Mouse (Mus musculus): ENCODE results near the gene Rnf43. TPM values are rescaled to one million over a fixed set of nuclear protein-coding genes. Genes with fewer than 3 reads are reported as not detected.

Gene Rnf43
- polyA plus RNA-seq, 1 experiment = not detected

GRCm38 (mm10) chr11:87678545-87678944, 16.0 kb downstream of the Rnf43 start:
- TF ChIP-seq MYOD1 (IDR thresholded peaks at IDR 0.05; ENCODE audit: control insufficient read depth, insufficient read length, low read depth) (no peak), CTCF (IDR thresholded peaks at IDR 0.05; ENCODE audit: control insufficient read depth, insufficient read depth, insufficient read length) (no peak), CEBPB (IDR thresholded peaks at IDR 0.05; ENCODE audit: low read depth) (no peak), MYOG (IDR thresholded peaks at IDR 0.05; ENCODE audit: control insufficient read depth, extremely low read depth, insufficient read length) (no peak), MAX (IDR thresholded peaks at IDR 0.05) (no peak), FOSL1 (IDR thresholded peaks at IDR 0.05; ENCODE audit: insufficient read depth, low read length, poor library complexity, severe bottlenecking) (no peak)
- Histone ChIP-seq H3K27me3 (ENCODE audit: control insufficient read depth, insufficient read depth, insufficient read length) (peaks cover 55% of the 10 kb centered on the region), H3ac (ENCODE audit: control insufficient read depth, insufficient read length, low read depth) (no peak overlapping the region), H3K4me3 (ENCODE audit: insufficient read depth, poor library complexity, severe bottlenecking) (no peak overlapping the region), H3K36me3 (ENCODE audit: control insufficient read depth, insufficient read depth) (no peaks in the 10 kb centered on the region), H3K79me3 (ENCODE audit: low read depth) (no peaks in the 10 kb centered on the region), H3K79me2 (ENCODE audit: control insufficient read depth, insufficient read depth) (no peaks in the 10 kb centered on the region)

GRCm38 (mm10) chr11:87678976-87679375, 16.5 kb downstream of the Rnf43 start:
- TF ChIP-seq CEBPB (IDR thresholded peaks at IDR 0.05; ENCODE audit: low read depth) (no peak), CTCF (IDR thresholded peaks at IDR 0.05; ENCODE audit: control insufficient read depth, insufficient read depth, insufficient read length) (no peak)
- Histone ChIP-seq H3K36me3 (ENCODE audit: control insufficient read depth, insufficient read depth) (no peaks in the 10 kb centered on the region), H3K27me3 (ENCODE audit: control insufficient read depth, insufficient read depth, insufficient read length) (peaks cover 55% of the 10 kb centered on the region), H3K79me2 (ENCODE audit: control insufficient read depth, insufficient read depth) (no peaks in the 10 kb centered on the region), H3ac (ENCODE audit: control insufficient read depth, insufficient read length, low read depth) (no peak overlapping the region), H3K4me3 (ENCODE audit: insufficient read depth, poor library complexity, severe bottlenecking) (no peak overlapping the region), H3K79me3 (ENCODE audit: low read depth) (no peaks in the 10 kb centered on the region)

GRCm38 (mm10) chr11:87680786-87681185, 18.3 kb downstream of the Rnf43 start:
- Histone ChIP-seq H3K27me3 (ENCODE audit: control insufficient read depth, insufficient read depth, insufficient read length) (peaks cover 49% of the 10 kb centered on the region), H3ac (ENCODE audit: control insufficient read depth, insufficient read length, low read depth) (no peak overlapping the region), H3K36me3 (ENCODE audit: control insufficient read depth, insufficient read depth) (no peaks in the 10 kb centered on the region), H3K4me3 (ENCODE audit: insufficient read depth, poor library complexity, severe bottlenecking) (no peak overlapping the region), H3K79me2 (ENCODE audit: control insufficient read depth, insufficient read depth) (no peaks in the 10 kb centered on the region), H3K79me3 (ENCODE audit: low read depth) (no peaks in the 10 kb centered on the region)
- TF ChIP-seq MAX (IDR thresholded peaks at IDR 0.05) = no peak
- TF ChIP-seq CTCF (IDR thresholded peaks at IDR 0.05; ENCODE audit: control insufficient read depth, insufficient read depth, insufficient read length) = no peak
- TF ChIP-seq FOSL1 (IDR thresholded peaks at IDR 0.05; ENCODE audit: insufficient read depth, low read length, poor library complexity, severe bottlenecking) = no peak
- no peak for TF ChIP-seq CEBPB (IDR thresholded peaks at IDR 0.05; ENCODE audit: low read depth)
- TF ChIP-seq MYOG (IDR thresholded peaks at IDR 0.05; ENCODE audit: control insufficient read depth, extremely low read depth, insufficient read length) = no peak
- TF ChIP-seq USF1 (IDR thresholded peaks at IDR 0.05; ENCODE audit: low read depth) = no peak
- no peak for TF ChIP-seq MYOD1 (IDR thresholded peaks at IDR 0.05; ENCODE audit: control insufficient read depth, insufficient read length, low read depth)

GRCm38 (mm10) chr11:87682096-87682495, 19.6 kb downstream of the Rnf43 start:
- Histone ChIP-seq H3ac (ENCODE audit: control insufficient read depth, insufficient read length, low read depth) (no peak overlapping the region), H3K27me3 (ENCODE audit: control insufficient read depth, insufficient read depth, insufficient read length) (peaks cover 39% of the 10 kb centered on the region), H3K79me2 (ENCODE audit: control insufficient read depth, insufficient read depth) (no peaks in the 10 kb centered on the region), H3K4me3 (ENCODE audit: insufficient read depth, poor library complexity, severe bottlenecking) (no peak overlapping the region), H3K79me3 (ENCODE audit: low read depth) (no peaks in the 10 kb centered on the region), H3K36me3 (ENCODE audit: control insufficient read depth, insufficient read depth) (no peaks in the 10 kb centered on the region)
- no peak for TF ChIP-seq CEBPB (IDR thresholded peaks at IDR 0.05; ENCODE audit: low read depth)
- TF ChIP-seq MYOG (IDR thresholded peaks at IDR 0.05; ENCODE audit: control insufficient read depth, extremely low read depth, insufficient read length) = no peak
- TF ChIP-seq MYOD1 (IDR thresholded peaks at IDR 0.05; ENCODE audit: control insufficient read depth, insufficient read length, low read depth) = no peak
- TF ChIP-seq MAX (IDR thresholded peaks at IDR 0.05) = no peak
- TF ChIP-seq FOSL1 (IDR thresholded peaks at IDR 0.05; ENCODE audit: insufficient read depth, low read length, poor library complexity, severe bottlenecking) = no peak
- no peak for TF ChIP-seq USF1 (IDR thresholded peaks at IDR 0.05; ENCODE audit: low read depth)
- TF ChIP-seq CTCF (IDR thresholded peaks at IDR 0.05; ENCODE audit: control insufficient read depth, insufficient read depth, insufficient read length) = no peak

GRCm38 (mm10) chr11:87682838-87683571, 20.5 kb downstream of the Rnf43 start:
- Histone ChIP-seq H3K79me3 (ENCODE audit: low read depth) (no peaks in the 10 kb centered on the region), H3K79me2 (ENCODE audit: control insufficient read depth, insufficient read depth) (no peaks in the 10 kb centered on the region), H3ac (ENCODE audit: control insufficient read depth, insufficient read length, low read depth) (no peak overlapping the region), H3K4me3 (ENCODE audit: insufficient read depth, poor library complexity, severe bottlenecking) (no peak overlapping the region), H3K36me3 (ENCODE audit: control insufficient read depth, insufficient read depth) (no peaks in the 10 kb centered on the region), H3K27me3 (ENCODE audit: control insufficient read depth, insufficient read depth, insufficient read length) (peaks cover 33% of the 10 kb centered on the region)
- TF ChIP-seq MAX (IDR thresholded peaks at IDR 0.05) (no peak), CTCF (IDR thresholded peaks at IDR 0.05; ENCODE audit: control insufficient read depth, insufficient read depth, insufficient read length) (no peak), FOSL1 (IDR thresholded peaks at IDR 0.05; ENCODE audit: insufficient read depth, low read length, poor library complexity, severe bottlenecking) (no peak), CEBPB (IDR thresholded peaks at IDR 0.05; ENCODE audit: low read depth) (no peak), MYOD1 (IDR thresholded peaks at IDR 0.05; ENCODE audit: control insufficient read depth, insufficient read length, low read depth) (no peak)

GRCm38 (mm10) chr11:87686407-87686806, 23.9 kb downstream of the Rnf43 start:
- Histone ChIP-seq H3K27me3 (ENCODE audit: control insufficient read depth, insufficient read depth, insufficient read length) (peaks cover 53% of the 10 kb centered on the region), H3K4me3 (ENCODE audit: insufficient read depth, poor library complexity, severe bottlenecking) (no peak overlapping the region), H3K36me3 (ENCODE audit: control insufficient read depth, insufficient read depth) (no peaks in the 10 kb centered on the region), H3K79me3 (ENCODE audit: low read depth) (no peaks in the 10 kb centered on the region), H3K79me2 (ENCODE audit: control insufficient read depth, insufficient read depth) (no peaks in the 10 kb centered on the region), H3ac (ENCODE audit: control insufficient read depth, insufficient read length, low read depth) (no peak overlapping the region)
- TF ChIP-seq MAX (IDR thresholded peaks at IDR 0.05) (no peak), CTCF (IDR thresholded peaks at IDR 0.05; ENCODE audit: control insufficient read depth, insufficient read depth, insufficient read length) (no peak), MYOG (IDR thresholded peaks at IDR 0.05; ENCODE audit: control insufficient read depth, extremely low read depth, insufficient read length) (no peak), USF1 (IDR thresholded peaks at IDR 0.05; ENCODE audit: low read depth) (no peak), MYOD1 (IDR thresholded peaks at IDR 0.05; ENCODE audit: control insufficient read depth, insufficient read length, low read depth) (no peak), CEBPB (IDR thresholded peaks at IDR 0.05; ENCODE audit: low read depth) (no peak), FOSL1 (IDR thresholded peaks at IDR 0.05; ENCODE audit: insufficient read depth, low read length, poor library complexity, severe bottlenecking) (no peak)

Measured in C2C12 (cell line).